Mouse (Mus musculus): ENCODE data around the gene Tor2a. TPM values are rescaled to one million over a fixed set of nuclear protein-coding genes. Genes with fewer than 3 reads are reported as not detected.

The Tor2a gene
- total RNA-seq, 2 experiments from 2014 or later = 24.5 to 26.7 TPM

DNA sequence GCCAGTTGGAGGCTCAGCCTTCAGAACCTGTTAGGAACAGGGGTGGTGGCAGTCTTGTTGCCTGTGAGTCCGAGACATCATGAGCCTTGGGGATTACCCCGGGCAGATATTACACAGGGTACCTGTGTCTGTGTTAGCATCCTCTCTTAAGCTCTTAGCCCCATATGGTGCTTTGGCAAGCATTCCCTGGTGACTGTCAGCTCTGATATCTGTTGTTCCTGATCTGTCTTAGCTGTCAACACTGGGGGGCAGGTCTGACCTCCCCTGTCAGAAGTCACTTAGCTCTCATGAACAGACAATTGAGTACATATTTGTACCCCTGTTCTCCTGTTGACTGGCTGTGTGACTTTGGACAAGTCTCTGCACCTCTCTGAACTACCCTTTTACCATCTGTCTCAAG lies 2.0 kb downstream of the Tor2a start:
- ATAC-seq (replicated peaks; ENCODE audit: poor library complexity) = no peak

DNA sequence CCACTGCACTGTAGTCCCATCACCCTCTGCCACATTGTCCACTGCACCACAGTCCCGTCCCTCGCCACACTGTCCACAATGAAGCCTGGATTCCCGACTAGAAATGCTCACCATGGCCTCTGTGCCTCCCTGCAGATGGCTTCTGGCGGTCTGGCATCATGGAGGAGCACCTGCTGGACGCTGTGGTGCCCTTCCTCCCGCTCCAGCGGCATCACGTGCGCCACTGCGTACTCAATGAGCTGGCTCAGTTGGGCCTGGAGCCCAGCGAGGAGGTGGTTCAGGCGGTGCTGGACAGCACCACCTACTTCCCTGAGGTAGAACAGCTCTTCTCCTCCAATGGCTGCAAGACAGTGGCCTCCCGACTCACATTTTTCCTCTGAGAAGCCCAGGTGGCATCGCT lies 4.3 kb downstream of the Tor2a start:
- no peak for ATAC-seq (replicated peaks; ENCODE audit: poor library complexity)

DNA sequence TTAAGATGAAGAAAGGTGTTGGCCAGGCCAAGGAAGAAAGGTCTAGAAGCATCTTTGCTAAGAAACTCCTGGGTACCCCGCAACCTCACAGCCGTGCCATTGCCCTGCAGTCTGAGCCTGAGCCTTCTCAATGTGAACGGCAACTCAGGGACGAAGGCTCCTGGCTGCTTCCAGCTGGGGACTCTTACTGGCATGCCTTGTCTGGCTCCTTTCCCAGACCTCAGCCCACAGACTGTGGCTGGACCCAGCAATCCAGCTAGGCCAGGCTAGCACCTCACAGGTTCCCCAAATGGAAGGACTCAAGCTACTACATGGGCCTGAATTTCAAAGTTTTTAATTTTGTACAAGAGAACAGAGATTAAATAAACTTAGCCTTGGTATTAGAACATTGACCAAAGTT lies 4.8 kb downstream of the Tor2a start:
- ATAC-seq (replicated peaks; ENCODE audit: poor library complexity) = no peak

DNA sequence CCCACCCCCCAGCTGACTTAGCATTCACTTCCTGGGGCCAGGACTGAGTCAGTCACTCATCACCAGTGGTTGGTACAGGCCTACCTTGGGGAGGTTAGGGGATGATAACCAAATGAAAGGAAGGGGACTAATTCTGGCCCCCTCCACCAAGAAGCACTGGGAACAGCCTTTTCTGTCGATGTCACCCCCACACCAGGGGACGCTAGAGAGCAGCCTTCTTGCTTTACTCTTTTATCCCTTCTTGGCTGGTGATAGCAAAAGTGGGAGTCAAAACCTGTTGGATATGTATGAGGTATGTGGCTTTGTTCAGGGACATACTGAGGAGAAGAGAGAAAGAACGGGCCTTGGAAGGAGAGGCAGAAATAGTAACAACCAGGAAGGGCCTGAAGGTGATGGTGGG lies 6.3 kb downstream of the Tor2a start:
- peak; percentile 39; the same call in 1 of the 2 replicates for ATAC-seq (replicated peaks; ENCODE audit: poor library complexity)

DNA sequence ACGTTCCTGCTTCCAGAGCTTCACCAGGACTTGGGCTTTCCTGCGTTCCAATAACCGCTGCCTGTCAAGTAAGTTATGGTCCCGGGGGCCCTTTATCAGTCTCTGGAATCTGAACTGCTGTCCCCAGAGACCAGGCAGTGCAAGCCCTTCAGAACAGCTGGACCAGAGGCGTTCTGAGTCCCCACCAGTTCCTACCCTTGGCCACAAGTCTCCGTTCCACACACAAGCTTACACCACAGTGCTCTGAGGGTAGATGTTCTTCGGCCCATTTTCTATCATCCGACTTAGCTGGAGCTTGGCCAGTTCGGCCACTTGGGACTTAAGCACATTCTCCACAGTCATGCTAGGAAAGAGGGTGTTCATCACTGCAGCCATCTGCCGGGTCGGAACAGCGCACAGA lies 10.2 kb downstream of the Tor2a start:
- no peak for ATAC-seq (replicated peaks; ENCODE audit: poor library complexity)

DNA sequence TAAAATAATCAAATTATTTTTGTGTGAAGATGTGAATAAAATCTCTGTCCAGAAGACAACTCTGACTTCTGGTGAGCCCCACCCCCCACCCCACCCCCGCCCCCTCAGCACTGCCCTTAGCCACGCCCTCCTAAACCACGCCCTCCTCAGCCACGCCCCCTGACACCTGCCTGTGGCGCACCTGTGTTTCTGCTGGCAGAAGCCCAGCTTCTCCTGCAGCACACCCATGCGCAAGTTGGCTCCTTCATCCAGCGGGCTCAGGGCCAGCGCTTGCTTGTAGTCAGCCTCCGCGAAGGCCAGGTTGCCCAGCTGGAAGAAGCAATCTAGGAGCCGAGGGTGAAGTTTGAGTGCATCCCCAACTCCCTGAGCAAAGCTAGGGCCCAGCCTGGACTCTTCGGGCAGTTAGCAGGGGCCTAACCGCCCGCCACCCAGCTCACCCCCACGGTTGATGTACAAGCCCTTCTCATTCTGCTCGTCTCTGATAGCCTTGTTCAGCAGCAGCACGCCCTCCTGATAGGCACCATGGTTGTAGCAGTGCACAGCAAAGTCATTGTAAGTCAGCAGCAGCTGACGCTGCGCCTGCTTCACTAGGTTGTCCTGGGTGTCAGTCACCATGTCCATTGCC lies 11.7 kb downstream of the Tor2a start:
- peak; percentile 91 for ATAC-seq (replicated peaks; ENCODE audit: poor library complexity)

DNA sequence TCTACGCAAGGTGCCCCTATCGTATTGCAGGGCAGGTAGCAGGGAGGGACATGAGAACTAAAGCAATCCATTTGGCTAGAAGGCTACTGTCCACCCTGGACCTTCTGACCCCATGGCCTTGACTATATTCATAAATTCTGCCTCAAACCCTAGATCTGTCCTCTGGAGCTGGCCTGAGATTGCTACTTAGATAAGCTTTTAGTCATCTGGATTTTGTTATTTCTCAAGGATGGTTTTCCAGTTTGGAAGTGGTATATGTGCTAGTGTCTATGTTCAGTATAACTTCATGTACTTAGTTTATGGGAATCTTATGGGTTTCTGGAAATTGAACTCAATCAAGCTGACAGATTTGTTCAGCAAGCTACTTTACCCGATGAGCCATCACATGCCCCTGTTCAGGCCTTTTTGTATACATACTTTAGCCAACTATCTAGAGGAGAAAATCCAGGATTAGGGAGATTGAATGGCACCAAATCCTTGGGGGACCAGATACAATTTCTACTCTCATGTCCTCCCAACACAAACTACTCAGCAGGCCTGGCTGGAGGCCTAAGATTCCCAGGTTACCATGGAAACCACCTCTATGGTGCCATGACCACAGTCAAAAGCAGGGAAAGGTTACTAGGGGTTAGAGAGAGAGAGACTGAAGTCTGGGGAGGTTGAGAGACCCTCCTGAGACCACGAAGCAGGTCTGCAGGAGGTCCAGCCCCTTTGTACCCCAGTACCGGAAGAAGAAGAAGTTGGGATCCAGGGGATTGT lies 12.5 kb downstream of the Tor2a start:
- no peak for ATAC-seq (replicated peaks; ENCODE audit: poor library complexity)

DNA sequence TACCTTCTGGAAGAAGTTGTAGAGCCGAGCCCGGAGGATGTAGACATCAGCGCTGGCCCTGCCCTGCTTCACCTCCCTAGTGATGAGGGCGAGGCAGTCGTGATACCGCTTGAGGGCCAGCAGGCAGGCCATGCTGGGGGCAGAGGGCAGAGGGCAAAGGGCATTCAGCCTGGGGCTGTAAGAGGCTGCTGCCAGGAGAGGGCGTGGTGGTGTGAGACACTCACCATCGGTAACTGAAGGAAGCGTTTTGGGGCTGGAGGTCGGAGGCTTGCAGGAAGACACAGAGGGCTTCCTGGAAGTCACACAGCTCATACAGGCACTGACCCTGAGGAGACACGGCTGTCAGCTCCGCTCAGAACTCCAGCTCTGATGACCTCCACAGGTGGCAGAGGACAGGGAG lies 14.9 kb downstream of the Tor2a start:
- no peak for ATAC-seq (replicated peaks; ENCODE audit: poor library complexity)

DNA sequence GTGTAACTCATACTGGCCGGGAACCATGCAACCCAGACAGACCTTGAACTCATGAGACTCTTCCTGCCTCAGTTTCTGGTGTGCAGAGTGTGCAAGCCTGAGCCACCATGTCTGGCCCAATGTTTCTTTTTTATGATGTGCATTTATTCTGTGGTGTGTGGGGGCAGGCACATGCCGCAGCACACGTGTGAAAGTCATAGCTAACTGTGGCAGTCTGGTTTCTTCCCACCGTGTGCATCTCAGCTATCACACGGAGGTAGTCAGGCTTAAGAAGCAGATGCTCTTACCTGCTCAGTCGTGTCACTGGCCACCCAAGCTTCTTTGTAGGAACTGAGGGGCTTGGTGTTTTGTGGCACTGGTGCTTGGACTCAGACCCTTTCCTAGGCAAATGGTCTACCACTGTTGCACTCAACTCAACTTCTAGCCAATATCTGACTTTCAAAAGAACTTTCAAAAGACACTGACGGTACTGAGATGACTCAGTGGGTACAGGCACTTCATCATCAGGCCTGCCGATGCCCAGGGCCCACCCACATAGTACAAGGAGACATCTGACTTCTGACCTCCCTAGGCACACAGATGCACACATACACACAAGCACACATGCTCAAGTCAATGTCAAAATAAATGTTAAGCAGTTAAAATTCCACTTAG lies 15.7 kb downstream of the Tor2a start:
- ATAC-seq (replicated peaks; ENCODE audit: poor library complexity) = no peak

DNA sequence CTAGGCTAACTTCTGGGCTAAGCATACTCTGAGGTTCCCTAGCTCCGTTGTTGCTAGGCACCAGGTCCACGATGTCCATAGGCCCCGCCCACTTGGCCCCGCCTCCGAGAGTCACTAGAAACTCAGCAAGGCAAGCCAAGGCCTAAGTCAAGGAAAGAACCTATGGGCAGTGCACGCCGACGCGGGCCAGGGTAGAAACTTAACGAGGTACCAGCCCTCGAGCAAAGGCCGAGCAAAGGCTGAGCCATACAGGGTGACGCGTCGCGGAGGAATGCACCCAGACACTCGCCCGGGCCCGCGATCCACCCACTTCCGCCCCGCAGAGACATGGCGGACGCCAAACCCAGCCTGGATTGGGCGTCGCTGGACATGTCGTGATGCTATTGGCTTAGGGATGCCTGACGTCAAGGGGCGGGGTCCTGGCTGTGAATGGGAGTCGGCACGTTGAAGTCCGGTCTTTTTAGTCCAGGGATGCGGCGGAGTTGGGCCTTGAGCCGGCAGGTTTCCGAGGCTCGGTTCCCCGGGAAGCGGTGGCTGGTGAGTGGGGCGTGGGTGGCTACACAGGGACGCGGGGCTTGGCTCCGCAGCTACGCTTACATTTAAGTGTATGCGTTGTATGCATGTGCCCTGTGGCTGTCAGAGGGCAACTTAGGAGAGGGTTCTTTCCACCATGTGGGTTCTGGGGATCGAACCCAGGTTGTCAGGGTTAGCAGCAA lies 18.5 kb downstream of the Tor2a start, which contains the start of the genes Ttc16 and Ptrh1:
Gene Ttc16, minus strand, starts transcription at position 275 of the 716 bp plus-strand sequence.
Gene Ptrh1, plus strand, starts transcription at position 428 of the 716 bp plus-strand sequence.
- peak; percentile 94 for ATAC-seq (replicated peaks; ENCODE audit: poor library complexity)

DNA sequence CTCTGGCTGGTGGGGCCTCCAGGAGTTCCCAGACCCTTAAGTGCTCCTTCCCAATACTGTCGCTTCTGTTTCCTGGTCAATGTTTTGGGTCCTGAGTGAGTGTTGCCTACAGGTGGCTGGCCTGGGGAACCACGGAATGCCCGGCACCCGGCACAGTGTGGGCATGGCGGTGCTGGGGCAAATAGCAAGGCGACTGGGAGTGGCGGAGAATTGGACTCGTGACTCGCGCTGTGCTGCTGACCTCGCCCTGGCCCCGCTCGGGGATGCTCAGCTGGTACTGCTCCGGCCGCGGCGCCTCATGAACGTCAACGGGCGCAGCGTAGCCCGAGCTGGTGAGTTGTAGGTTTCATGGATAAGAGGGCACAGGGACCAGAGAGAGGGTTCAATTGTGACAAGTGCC lies 19.2 kb downstream of the Tor2a start:
- no peak; the same call in 1 of the 2 replicates for ATAC-seq (replicated peaks; ENCODE audit: poor library complexity)

DNA sequence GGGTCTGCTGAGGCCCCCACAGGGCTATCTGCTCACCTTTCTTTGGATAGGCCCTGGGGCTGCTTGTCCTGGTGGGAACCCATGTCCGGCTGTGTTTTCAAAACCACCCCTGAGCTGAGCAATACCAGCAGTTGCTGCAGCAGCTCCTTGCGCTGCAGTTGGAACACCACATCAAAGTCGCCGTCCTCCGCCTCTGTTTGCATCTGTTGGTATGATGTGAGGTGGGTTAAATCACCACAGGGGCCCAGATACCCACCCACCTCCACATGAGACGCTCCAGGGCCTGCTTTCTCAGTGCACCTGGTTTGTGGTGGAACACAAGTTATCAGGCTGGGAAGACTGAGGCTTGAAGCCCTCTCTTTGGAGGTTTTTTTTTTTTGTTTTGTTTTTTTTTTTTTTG lies 21.0 kb downstream of the Tor2a start:
- ATAC-seq (replicated peaks; ENCODE audit: poor library complexity) = no peak

DNA sequence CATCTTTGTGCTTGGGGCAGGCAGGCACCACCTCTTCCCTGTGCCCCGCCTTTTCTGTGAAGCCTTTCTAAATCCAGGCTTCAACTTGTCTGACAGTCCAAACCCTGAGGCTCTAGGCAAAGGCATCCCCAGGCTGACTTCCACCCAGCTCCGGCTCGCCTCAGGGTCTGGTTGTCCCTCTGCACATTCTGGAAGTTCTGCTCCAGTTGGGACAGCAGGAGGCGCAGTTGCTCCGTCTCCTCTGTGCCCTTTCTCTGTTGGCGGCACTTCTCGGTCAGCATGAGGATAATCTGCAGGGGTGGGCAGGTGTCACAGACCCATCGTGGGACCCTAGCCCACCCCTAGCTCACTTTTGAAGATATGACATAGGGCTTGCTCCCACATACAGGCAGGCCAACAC lies 22.1 kb downstream of the Tor2a start:
- peak; percentile 50 for ATAC-seq (replicated peaks; ENCODE audit: poor library complexity)

DNA sequence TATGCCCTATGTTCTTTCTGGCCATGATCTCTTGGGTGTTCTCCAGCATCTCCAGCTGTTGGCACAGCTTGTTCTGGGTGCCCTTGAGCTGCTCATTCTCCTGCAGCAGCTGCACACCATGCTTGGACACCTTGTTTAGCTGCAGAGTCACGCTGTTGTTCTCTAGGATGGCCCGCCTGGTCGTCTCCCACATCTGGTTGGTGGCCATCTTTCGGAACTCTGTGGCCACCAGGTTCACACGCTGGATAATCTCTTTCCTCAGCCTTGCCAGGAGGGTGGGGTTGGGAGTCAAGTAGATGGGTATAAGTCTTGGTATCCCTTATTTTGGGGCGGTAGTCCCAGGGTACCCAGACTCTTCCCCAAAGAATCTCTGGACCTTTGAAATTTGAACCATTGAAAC lies 22.7 kb downstream of the Tor2a start:
- ATAC-seq (replicated peaks; ENCODE audit: poor library complexity) = no peak

DNA sequence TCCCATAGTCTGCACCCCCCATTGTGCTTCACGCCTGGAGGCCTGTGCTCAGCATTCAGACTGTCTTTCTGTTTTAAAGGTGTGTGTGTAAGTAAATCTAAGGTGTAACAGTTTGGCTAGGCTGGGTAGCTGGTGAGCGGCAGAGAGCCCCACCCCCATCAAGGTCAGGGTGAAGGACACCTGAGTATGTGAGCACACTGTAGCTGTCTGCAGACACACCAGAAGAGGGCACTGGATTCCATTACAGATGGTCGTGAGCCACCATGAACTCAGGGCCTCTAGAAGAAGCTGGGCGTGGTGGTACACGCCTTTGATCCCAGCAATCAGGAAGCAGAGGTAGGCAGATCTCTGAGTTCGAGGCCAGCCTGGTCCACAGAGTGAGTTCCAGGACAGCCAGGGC lies 24.7 kb downstream of the Tor2a start:
- ATAC-seq (replicated peaks; ENCODE audit: poor library complexity) = no peak

DNA sequence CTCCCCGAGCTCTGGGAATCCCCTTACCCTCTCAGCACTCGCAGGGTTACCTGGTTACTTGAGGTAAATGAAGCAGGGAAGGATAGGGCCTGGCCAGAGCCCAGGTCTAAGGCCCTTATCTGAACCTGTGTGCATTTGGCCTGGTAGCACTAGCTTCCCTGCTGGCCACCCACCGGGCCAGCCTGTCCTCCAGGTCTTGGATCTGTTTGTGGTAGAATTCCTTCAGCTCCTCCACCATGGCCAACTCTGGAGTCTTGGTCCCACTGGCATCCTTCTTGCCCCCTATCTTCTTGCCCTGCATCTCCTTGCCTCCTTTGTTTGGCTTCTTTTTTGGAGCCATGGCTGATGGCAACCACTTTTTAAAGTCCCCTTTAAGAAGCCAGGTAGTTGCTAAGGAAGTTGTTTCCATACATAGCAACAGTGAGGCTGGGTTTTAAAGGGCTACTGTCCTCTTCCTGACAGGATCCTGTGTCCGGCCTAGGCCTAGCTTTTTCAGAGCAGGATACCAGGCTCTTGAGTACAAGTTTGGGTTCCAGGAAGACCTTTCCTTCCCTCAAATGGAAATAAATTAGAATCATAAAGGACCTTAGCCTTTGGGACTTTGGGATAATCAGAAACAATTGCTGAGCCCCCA lies 27.1 kb downstream of the Tor2a start, which contains the start of gene Cfap157:
Gene Cfap157, minus strand, starts transcription at position 381 of the 634 bp plus-strand sequence.
- no peak for ATAC-seq (replicated peaks; ENCODE audit: poor library complexity)

DNA sequence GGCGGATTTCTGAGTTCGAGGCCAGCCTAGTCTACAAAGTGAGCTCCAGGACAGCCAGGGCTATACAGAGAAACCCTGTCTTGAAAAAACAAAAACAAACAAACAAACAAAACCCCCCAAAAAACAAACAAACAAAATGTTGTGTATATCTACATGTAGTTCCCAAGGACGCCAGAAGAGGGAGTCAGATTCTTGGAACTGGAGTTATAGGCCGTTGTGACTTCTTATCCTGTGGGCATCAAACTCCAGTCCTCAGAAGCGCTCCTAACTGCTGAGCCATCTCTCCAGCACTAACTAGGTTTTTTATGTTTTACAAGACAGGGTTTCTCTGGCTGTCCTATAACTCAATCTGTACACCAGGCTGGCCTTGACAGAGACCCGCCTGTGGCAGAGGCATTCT lies 30.1 kb downstream of the Tor2a start:
- peak; percentile 48; the same call in 1 of the 2 replicates for ATAC-seq (replicated peaks; ENCODE audit: poor library complexity)

DNA sequence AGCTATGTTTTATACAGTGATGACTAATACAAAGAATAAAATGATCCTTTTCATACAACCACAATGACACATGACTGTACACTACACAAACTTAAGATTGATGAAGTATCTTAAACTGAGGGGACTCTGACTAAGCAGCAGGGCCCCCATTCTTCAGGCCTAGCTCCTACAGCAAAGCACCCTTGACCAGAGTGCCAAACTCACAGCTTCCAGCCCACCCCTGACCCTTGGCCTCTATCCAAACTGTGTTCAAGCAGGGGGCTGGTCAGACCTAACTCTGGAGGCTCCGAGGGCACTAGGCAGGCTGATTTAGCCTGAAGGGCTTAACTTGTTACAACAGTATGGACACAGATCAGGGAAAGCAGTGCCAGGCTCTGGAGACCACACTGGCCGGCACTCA lies 31.5 kb downstream of the Tor2a start:
- no peak for ATAC-seq (replicated peaks; ENCODE audit: poor library complexity)

DNA sequence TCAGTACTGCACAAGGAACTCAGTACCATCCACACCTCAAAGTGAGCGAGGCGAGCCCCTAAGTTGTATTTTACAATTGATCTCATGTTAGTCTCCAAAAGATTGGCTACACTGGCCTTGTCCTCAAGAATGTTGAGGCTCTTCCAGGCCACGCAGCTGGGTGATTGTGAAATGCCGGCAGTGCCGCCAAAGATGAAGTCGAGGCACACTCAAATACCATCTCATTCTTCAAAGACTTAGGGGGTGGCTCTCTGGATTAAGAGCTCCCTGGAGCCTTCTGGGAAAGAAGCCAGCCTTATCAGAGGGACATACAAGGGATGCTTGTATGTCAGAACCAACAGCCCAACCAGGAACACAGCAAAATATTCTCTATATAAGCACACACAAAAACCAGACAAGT lies 34.3 kb downstream of the Tor2a start:
- no peak for ATAC-seq (replicated peaks; ENCODE audit: poor library complexity)

DNA sequence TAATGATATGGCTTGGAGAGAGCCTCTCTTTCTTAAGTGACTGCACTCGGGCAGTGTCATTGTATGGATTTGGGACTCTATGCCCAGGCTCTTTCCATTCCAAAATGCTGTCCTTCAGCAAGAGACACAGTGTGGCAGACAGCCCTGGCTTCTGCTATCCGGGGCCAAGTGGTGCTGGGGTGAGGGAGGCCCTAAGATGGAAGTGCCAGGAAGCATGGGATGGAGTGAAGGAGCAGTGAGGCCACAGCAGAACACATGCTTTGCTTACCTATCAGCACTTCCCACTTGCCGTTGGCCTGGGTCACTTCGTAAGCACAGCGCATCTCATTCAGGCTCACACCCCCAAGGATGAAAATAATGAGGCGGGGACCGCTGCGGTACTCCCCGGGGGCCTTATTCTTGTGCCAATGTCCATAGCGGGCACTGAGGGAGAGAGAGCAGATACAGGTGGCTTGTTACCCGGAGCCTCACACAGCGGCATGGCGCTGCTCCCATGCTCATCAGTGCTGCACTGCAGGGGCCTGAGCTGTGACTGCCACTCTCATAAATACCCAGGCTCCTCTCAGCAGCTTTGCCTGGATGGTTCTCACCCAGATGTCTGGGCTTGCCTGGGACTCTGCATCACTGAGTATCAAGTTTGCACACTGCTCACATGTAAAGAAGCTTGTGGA lies 38.8 kb downstream of the Tor2a start:
- no peak for ATAC-seq (replicated peaks; ENCODE audit: poor library complexity)

Data from megakaryocyte progenitor cell, adult 5-6 weeks (primary cell).